Mouse (Mus musculus) layer of hippocampus, adult 11-12 months (tissue): ENCODE data around the gene Smyd5.
A peak's percentile ranks its signal among the peaks of the same experiment; 100 is the strongest.

Experiments
- DNase-seq: peaks from one replicate; pipeline ENCODE4 v3.0.0; 2022; ENCODE audit warnings: low spot score

Smyd5 gene

DNA sequence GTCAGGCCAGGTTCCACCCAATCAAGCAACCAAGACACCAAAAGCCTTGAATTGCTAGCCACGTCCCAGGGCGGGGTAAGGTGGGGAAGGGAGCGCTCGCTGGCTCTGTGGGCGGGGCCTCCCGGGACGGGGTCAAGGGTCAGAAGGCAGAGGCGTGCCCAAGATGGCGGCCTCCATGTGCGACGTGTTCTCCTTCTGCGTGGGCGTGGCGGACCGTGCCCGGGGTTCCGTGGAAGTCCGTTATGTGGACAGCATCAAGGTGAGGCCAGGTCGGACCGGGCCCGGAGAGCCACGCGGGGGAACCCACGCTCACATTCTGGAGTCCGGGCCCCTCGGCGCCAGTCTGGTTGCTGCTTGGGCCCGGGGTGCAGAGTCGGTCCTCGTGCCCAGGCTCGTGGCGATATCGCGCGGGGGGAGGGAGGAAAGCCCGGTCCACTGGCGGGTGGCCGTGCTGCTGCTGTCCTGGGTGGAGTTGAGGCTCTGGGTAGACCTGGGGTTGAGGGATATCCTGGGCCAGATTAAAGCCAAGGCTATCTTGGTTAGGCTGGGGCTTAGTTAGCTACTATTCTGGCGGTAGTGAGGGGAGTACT is at the start of gene Smyd5:
Gene Smyd5 (plus strand): TSS at position 148 of the 590 bp plus-strand sequence.
- DNase-seq, result peak; percentile 86

- no peak for DNase-seq
These were observed 49.0 kb upstream of the Smyd5 start for GRCm38 (mm10) chr6:85382791-85383190.

DNA sequence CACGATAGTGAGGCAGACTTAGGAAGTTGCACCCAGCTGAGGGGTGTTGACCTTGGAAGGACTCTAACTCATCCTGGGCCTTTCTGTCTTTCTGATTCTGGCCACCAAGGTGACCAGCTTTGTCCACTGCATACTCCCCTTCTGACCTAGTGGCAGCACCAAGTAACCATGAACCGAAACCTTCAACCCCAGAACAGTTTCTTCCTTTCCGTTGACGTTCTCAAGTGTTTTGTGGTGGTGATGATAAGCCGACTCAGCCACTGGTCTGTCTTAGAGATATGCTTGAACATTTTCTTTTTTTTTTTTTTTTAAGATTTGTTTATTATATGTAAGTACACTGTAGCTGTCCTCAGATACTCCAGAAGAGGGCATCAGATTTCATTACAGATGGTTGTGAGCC is 43.2 kb upstream of the Smyd5 start:
- no peak for DNase-seq

- DNase-seq, result peak; percentile 77
These were observed 40.0 kb upstream of the Smyd5 start for GRCm38 (mm10) chr6:85391803-85392202.

- no peak for DNase-seq
These were observed 36.4 kb upstream of the Smyd5 start for GRCm38 (mm10) chr6:85395360-85395759.

GRCm38 (mm10) chr6:85397165-85397564 is 34.6 kb upstream of the Smyd5 start:
- peak; percentile 54 for DNase-seq

GRCm38 (mm10) chr6:85399715-85400114 is 32.1 kb upstream of the Smyd5 start:
- no peak for DNase-seq

DNA sequence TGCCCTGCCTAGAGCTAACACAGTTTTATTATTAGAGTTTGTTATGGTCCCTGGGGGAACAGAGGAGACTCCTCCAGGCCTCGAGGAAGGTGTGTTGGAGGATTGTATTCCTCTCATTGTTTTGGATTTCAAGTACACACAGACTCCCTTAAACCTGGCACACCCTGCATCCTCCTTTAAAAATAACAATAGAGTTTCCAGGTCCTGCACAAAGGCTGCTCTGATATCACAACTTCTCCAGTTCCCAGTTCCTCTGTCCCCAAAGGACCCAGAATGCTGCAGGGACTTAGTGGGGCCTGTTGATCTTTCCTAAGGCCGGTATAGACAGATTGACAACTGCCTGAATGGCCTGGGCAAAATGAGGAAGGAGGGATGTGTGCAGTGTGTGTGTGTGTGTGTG is 29.2 kb upstream of the Smyd5 start:
- DNase-seq, result no peak

- no peak for DNase-seq
These were observed 28.8 kb upstream of the Smyd5 start for GRCm38 (mm10) chr6:85403039-85403438.

GRCm38 (mm10) chr6:85409003-85409402 is 22.8 kb upstream of the Smyd5 start:
- DNase-seq, result no peak

DNA sequence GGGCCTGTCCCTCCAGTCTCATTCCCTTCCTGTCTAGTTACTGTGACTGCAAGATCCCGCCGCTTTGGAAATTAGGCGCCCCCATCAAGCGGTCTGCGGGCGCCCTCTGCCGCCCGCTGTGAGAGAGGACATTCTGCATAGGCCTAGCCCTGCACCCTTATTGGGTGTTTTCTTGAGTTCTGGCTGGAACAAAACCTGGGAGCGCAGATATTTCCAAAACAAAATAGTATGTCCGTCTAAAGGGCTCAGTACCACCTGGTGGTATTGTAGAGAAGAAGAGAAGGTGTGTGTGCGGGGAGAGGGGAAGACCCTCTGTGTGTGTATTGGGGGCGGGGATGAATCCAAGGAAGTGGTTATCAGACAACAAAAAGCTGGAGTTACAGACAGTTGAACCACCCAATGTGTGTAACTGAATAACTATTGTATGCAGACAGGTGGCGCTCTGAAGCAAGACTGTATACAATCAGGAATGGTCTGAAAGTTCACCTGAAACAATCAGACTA is 21.0 kb upstream of the Smyd5 start:
- peak; percentile 41 for DNase-seq

- DNase-seq, result no peak
These were observed 16.0 kb upstream of the Smyd5 start for GRCm38 (mm10) chr6:85415829-85416228.

- DNase-seq, result no peak
These were observed 12.6 kb upstream of the Smyd5 start for GRCm38 (mm10) chr6:85419150-85419549.

DNA sequence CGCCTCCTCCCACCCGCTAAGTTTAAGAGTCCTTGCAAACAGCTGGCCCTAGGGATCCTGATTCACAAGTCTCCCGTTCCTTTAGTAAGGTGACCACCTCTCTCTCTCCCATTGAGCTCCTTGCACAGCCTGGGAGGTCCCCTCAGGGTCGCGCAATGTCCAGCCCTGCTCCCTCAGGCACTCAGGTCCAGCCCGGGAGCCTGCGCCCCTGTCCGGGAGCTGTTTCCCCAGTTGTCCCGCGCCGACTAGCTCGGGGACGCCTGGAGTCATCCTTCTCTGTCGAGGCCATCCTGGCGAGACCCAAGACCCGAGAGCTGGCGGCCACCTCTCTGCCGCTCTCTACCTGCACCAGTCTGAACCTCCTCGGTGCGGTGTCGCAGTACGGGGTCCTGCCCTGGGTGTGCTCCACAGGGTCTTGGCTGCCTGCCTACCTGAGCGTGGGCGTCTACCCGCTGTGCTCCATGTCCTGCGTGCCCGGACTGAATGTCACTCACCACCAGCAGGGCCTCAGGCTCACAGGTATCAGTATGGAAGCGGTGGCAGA is 7.9 kb upstream of the Smyd5 start, which contains the start of gene Noto:
Gene Noto (plus strand): TSS at position 51 of the 544 bp plus-strand sequence.
- DNase-seq, result no peak

- DNase-seq, result no peak
These were observed 431 bp upstream of the Smyd5 start for GRCm38 (mm10) chr6:85431274-85431841.

DNA sequence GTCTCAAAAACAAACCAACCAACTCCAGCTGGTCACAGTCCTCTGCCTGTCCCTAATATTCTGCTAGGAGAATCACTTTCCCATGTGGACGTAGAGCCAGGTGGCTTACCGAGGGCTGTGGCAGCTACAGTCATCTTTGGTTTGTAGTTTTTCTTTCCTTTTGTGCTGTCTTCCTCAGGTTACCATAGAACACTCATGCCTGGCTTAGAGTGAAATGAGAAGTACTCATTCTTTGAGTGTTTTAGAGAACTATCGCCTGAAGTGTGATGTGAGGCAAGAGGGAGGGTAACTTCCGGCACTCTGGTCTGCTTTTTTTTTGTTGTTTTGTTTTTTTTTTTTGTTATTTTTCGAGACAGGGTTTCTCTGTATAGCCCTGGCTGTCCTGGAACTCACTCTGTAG is 2.1 kb downstream of the Smyd5 start:
- DNase-seq, result no peak

GRCm38 (mm10) chr6:85436204-85436603 is 4.4 kb downstream of the Smyd5 start:
- no peak for DNase-seq

GRCm38 (mm10) chr6:85436631-85437030 is 4.8 kb downstream of the Smyd5 start:
- no peak for DNase-seq

- DNase-seq, result no peak
These were observed 9.4 kb downstream of the Smyd5 start for GRCm38 (mm10) chr6:85441142-85441541.

DNA sequence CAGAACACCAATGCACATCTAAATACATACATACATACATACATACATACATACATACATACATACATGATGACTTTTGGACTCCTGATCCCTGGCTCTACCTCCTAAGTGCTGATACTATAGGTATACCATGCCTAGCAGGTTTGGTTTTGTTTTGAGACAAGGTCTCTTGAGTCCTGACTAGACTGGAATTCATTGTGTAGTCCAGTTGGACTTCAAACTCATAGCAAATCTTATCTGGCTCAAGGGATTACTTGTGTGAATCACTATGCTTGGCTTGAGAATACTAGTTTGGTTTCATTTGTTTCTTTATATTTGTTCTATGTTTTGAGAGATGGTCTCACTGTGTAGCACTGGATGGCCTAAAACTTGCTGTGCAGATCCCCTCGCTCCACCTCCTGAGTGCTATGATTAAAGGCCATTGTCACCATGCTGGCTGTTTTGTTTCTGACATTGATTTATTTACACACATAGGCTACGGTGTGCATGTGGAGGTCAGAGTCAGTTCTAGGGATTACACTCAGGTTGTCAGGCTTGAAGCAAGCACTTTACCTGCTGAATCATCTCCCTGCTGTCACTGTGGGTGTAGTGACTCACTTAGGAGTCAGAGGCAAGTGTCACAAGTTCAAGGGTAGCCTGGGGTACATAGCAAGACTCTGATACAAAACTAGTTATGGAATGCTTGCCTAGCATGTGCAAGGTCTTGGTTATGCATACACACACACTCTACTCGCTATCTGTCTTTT is 11.9 kb downstream of the Smyd5 start:
- no peak for DNase-seq

GRCm38 (mm10) chr6:85444266-85444965 is 12.6 kb downstream of the Smyd5 start:
- DNase-seq, result peak; percentile 19

DNA sequence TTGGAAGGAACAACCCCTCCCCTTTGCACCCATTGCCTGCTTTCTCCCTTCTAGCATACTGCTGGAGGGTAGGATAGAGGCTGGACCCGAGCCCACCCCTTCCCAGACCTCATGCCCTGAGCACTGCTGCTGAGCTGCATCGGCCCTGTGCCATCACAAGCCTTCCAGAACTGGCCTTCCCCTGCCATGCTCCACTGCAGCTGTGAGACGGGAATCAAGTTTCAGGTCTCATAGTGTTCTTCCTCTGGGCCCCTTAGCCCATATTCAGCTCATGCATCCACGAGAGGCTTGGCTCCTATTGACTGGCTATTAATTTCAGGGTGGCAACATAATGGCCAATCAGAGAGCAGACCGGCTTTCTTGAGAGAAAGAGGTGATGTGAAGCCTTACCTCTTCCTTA is 13.5 kb downstream of the Smyd5 start:
- DNase-seq, result no peak
